Mouse (Mus musculus) MEL (cell line): ENCODE measurements around the gene Foxd2. TPM values are rescaled to one million over a fixed set of nuclear protein-coding genes. Genes with fewer than 3 reads are reported as not detected.

ENCODE experiments used
- DNase-seq: peaks from one replicate; pipeline ENCODE4 v3.0.0; 2011; ENCODE audit warnings: low read depth, low spot score
- H3K27ac ChIP-seq: 2 replicates; pipeline ENCODE4 v1.5.1; 2012; ENCODE audit warnings: low read depth, mild to moderate bottlenecking, control low read depth, low read length, moderate library complexity; ENCODE audit not compliant: control insufficient read depth
- H3K27me3 ChIP-seq, 2 experiments: fragments of 150-350 bp in 1 of 2; sonication (generic) in 1 of 2; 2 replicates each; pipeline ENCODE4 v1.6.1; 2012; ENCODE audit warnings: low read length in 2 of 2, mild to moderate bottlenecking in 2 of 2, improper control_type of control experiment in 1 of 2, moderate library complexity in 1 of 2; ENCODE audit not compliant: insufficient read depth in 2 of 2, control insufficient read depth in 1 of 2
- H3K36me3 ChIP-seq, 2 experiments: 2 replicates each; pipeline ENCODE4 v1.6.1; 2012 to 2014; ENCODE audit warnings: low read length in 2 of 2, improper control_type of control experiment in 1 of 2, inconsistent platforms in 1 of 2, mild to moderate bottlenecking in 1 of 2; ENCODE audit not compliant: insufficient read depth in 2 of 2, control insufficient read depth in 1 of 2
- H3K4me1 ChIP-seq, 2 experiments: fragments of 150-350 bp in 1 of 2; sonication (generic) in 1 of 2; 2 replicates each; pipeline ENCODE4 v1.6.1; 2012; ENCODE audit warnings: low read length in 2 of 2, improper control_type of control experiment in 1 of 2, mild to moderate bottlenecking in 1 of 2; ENCODE audit not compliant: insufficient read depth in 2 of 2, control insufficient read depth in 1 of 2
- H3K4me3 ChIP-seq, 2 experiments: fragments of 150-350 bp in 1 of 2; sonication (generic) in 1 of 2; 2 replicates each; pipeline ENCODE4 v1.5.1; 2012; ENCODE audit warnings: low read depth in 2 of 2, low read length in 2 of 2, mild to moderate bottlenecking in 2 of 2, moderate library complexity in 2 of 2, control low read depth in 1 of 2, improper control_type of control experiment in 1 of 2; ENCODE audit not compliant: control insufficient read depth in 1 of 2, insufficient read depth in 1 of 2
- H3K79me2 ChIP-seq: 2 replicates; pipeline ENCODE4 v1.6.1; 2012; ENCODE audit warnings: mild to moderate bottlenecking, low read length, moderate library complexity; ENCODE audit not compliant: control insufficient read depth, poor library complexity, insufficient read depth
- H3K9ac ChIP-seq: 2 replicates; pipeline ENCODE4 v1.6.1; 2012; ENCODE audit warnings: low read depth, mild to moderate bottlenecking, control low read depth, low read length, moderate library complexity; ENCODE audit not compliant: control insufficient read depth, poor library complexity, severe bottlenecking
- H3K9me3 ChIP-seq: fragments of 150-350 bp; sonication (generic); replicated peaks from 2 replicates; pipeline ENCODE4 v1.6.1; 2012; ENCODE audit warnings: mild to moderate bottlenecking, low read length, improper control_type of control experiment, moderate library complexity; ENCODE audit not compliant: insufficient read depth
- BHLHE40 ChIP-seq: IDR thresholded peaks from 2 replicates; pipeline ENCODE4 v1.6.1; 2012; ENCODE audit warnings: low read depth, mild to moderate bottlenecking, inconsistent platforms, low read length, improper control_type of control experiment, borderline replicate concordance
- CHD1 ChIP-seq: IDR thresholded peaks from 2 replicates; pipeline ENCODE4 v1.6.1; 2012; ENCODE audit warnings: low read depth, mild to moderate bottlenecking, inconsistent platforms, low read length, improper control_type of control experiment
- CHD2 ChIP-seq: IDR thresholded peaks from 2 replicates; pipeline ENCODE4 v1.6.1; 2011; ENCODE audit warnings: low read length, improper control_type of control experiment
- CTCF ChIP-seq, 3 experiments: IDR thresholded peaks in 2 of 3; conservative IDR thresholded peaks in 1 of 3; 2 replicates each; pipeline ENCODE4 v1.5.1; 2011 to 2012; ENCODE audit warnings: low read length in 3 of 3, low read depth in 2 of 3, mild to moderate bottlenecking in 2 of 3, improper control_type of control experiment in 1 of 3, inconsistent platforms in 1 of 3, mixed read lengths in 1 of 3, moderate library complexity in 1 of 3; ENCODE audit not compliant: control insufficient read depth in 1 of 3, insufficient read depth in 1 of 3, poor library complexity in 1 of 3, severe bottlenecking in 1 of 3
- ELF1 ChIP-seq: IDR thresholded peaks from 2 replicates; pipeline ENCODE4 v1.6.1; 2014; ENCODE audit warnings: low read depth, mild to moderate bottlenecking, inconsistent platforms, low read length, improper control_type of control experiment, moderate library complexity
- EP300 ChIP-seq, 2 experiments: IDR thresholded peaks; 2 replicates each; pipeline ENCODE4 v1.6.1; 2011; ENCODE audit warnings: improper control_type of control experiment in 2 of 2, low read length in 2 of 2, low read depth in 1 of 2, mild to moderate bottlenecking in 1 of 2
- ETS1 ChIP-seq: IDR thresholded peaks from 2 replicates; pipeline ENCODE4 v1.6.1; 2012; ENCODE audit warnings: low read depth, mild to moderate bottlenecking, inconsistent platforms, low read length, improper control_type of control experiment, moderate library complexity
- GABPA ChIP-seq: IDR thresholded peaks from 2 replicates; pipeline ENCODE4 v1.6.1; 2012; ENCODE audit warnings: low read depth, mild to moderate bottlenecking, inconsistent platforms, low read length, improper control_type of control experiment, moderate library complexity
- GATA1 ChIP-seq: IDR thresholded peaks from 2 replicates; pipeline ENCODE4 v1.6.1; 2011; ENCODE audit warnings: low read depth, low read length, improper control_type of control experiment
- HCFC1 ChIP-seq: IDR thresholded peaks from 2 replicates; pipeline ENCODE4 v1.6.1; 2012; ENCODE audit warnings: low read depth, mild to moderate bottlenecking, inconsistent platforms, low read length, improper control_type of control experiment, moderate library complexity
- MAFK ChIP-seq: IDR thresholded peaks from 2 replicates; pipeline ENCODE4 v1.6.1; 2011; ENCODE audit warnings: low read depth, mild to moderate bottlenecking, low read length, improper control_type of control experiment, borderline replicate concordance
- MEF2A ChIP-seq: IDR thresholded peaks from 2 replicates; pipeline ENCODE4 v1.6.1; 2014; ENCODE audit warnings: low read depth, mild to moderate bottlenecking, inconsistent platforms, low read length, improper control_type of control experiment; ENCODE audit not compliant: poor library complexity, insufficient replicate concordance, severe bottlenecking; ENCODE audit errors: extremely low read depth
- MXI1 ChIP-seq: IDR thresholded peaks from 2 replicates; pipeline ENCODE4 v1.6.1; 2011; ENCODE audit warnings: mild to moderate bottlenecking, low read depth, low read length, improper control_type of control experiment
- NELFE ChIP-seq: IDR thresholded peaks from 2 replicates; pipeline ENCODE4 v1.6.1; 2011; ENCODE audit warnings: low read depth, low read length, improper control_type of control experiment
- POLR2A ChIP-seq, 2 experiments: IDR thresholded peaks; 2 replicates each; pipeline ENCODE4 v1.6.1; 2011 to 2012; ENCODE audit warnings: low read length in 2 of 2, mild to moderate bottlenecking in 2 of 2, control low read depth in 1 of 2, improper control_type of control experiment in 1 of 2, low read depth in 1 of 2, moderate library complexity in 1 of 2; ENCODE audit not compliant: control insufficient read depth in 1 of 2, insufficient read depth in 1 of 2, poor library complexity in 1 of 2
- POLR2AphosphoS2 ChIP-seq: IDR thresholded peaks from 2 replicates; pipeline ENCODE4 v1.6.1; 2011; ENCODE audit warnings: low read length, improper control_type of control experiment
- POLR2AphosphoS5 ChIP-seq: IDR thresholded peaks from 2 replicates; pipeline ENCODE4 v1.6.1; 2012; ENCODE audit warnings: low read depth, borderline replicate concordance, mild to moderate bottlenecking, inconsistent platforms, low read length, moderate library complexity, mixed read lengths
- SIN3A ChIP-seq: IDR thresholded peaks from 2 replicates; pipeline ENCODE4 v1.6.1; 2012; ENCODE audit warnings: low read length, improper control_type of control experiment, inconsistent platforms
- SMC3 ChIP-seq: IDR thresholded peaks from 2 replicates; pipeline ENCODE4 v1.6.1; 2011; ENCODE audit warnings: low read depth, low read length, improper control_type of control experiment
- TAL1 ChIP-seq: IDR thresholded peaks from 2 replicates; pipeline ENCODE4 v1.6.1; 2012; ENCODE audit warnings: mild to moderate bottlenecking, inconsistent platforms, low read length, moderate library complexity, mixed read lengths
- TCF12 ChIP-seq: IDR thresholded peaks from 2 replicates; pipeline ENCODE4 v1.6.1; 2014; ENCODE audit warnings: low read depth, mild to moderate bottlenecking, inconsistent platforms, low read length, improper control_type of control experiment, moderate library complexity
- UBTF ChIP-seq: IDR thresholded peaks from 2 replicates; pipeline ENCODE4 v1.6.1; 2012; ENCODE audit warnings: low read depth, mild to moderate bottlenecking, inconsistent platforms, low read length, improper control_type of control experiment, moderate library complexity, borderline replicate concordance; ENCODE audit not compliant: insufficient read depth
- ZC3H11A ChIP-seq: IDR thresholded peaks from 2 replicates; pipeline ENCODE4 v1.6.1; 2012; ENCODE audit warnings: low read depth, mild to moderate bottlenecking, inconsistent platforms, low read length, improper control_type of control experiment
- ZKSCAN1 ChIP-seq: IDR thresholded peaks from 2 replicates; pipeline ENCODE4 v1.6.1; 2012; ENCODE audit warnings: low read depth, mild to moderate bottlenecking, inconsistent platforms, low read length, improper control_type of control experiment, moderate library complexity
- ZNF384 ChIP-seq: IDR thresholded peaks from 2 replicates; pipeline ENCODE4 v1.6.1; 2012; ENCODE audit warnings: low read depth, mild to moderate bottlenecking, inconsistent platforms, low read length, improper control_type of control experiment
- polyA plus RNA-seq, 2 experiments: library from polyadenylated mRNA; stranded (reverse) in 1 of 2; unstranded in 1 of 2; fragments of >175 nt in 1 of 2; fragments of >200 nt in 1 of 2; gene quantifications; 2 replicates each; pipeline versions ENCODE4 v1.2.1 to v1.2.4; 2012; ENCODE audit warnings: low replicate concordance in 2 of 2, low read depth in 1 of 2; ENCODE audit not compliant: insufficient read length in 2 of 2, insufficient read depth in 1 of 2, missing spikeins in 1 of 2
- total RNA-seq: library from RNA; depleted of rRNA; stranded (reverse); fragments of 300-350 nt; gene quantifications from 2 replicates; pipeline ENCODE4 v1.2.3, GENCODE M21; 2012

Foxd2 gene
- total and polyA plus RNA-seq, 3 experiments, result 0.73 to 1.1 TPM; not detected in 1

DNA sequence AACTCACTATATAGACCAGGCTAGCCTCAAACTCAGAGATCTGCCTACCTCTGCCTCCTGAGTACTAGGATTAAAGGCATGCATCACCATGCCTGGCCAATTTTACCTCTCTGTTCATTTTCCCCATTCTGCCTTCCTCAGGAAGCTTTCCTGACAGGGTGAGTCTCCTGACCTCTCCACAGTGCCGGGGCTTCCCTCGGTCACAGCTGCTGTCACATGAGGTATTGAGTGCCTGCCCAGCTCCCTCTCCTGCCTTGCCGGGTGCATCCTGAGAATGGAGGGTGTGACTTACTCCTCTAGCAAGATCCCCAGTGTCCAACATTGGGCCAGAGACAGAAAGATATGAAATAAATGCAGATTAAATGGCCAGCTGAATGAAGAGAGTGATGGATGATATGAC is 29.6 kb upstream of the Foxd2 start:
- Histone ChIP-seq H3K36me3 (no peaks in the 10 kb centered on the region), H3K4me3 (no peak overlapping the region), H3K4me1 (no peaks in the 10 kb centered on the region), H3K79me2 (no peaks in the 10 kb centered on the region), H3K9me3 (no peaks in the 10 kb centered on the region), H3K9ac (no peak overlapping the region), H3K27me3 (peaks cover 2 to 3% of the 10 kb centered on the region in 2 experiments; a peak in 2 of 4 replicates), H3K27ac (no peak overlapping the region)
- DNase-seq, result no peak
- TF ChIP-seq GATA1 (no peak), BHLHE40 (no peak), SMC3 (no peak), MXI1 (no peak), POLR2A (IDR thresholded peaks at IDR 0.05; ENCODE audit: control insufficient read depth in 1 of 2, insufficient read depth in 1 of 2, low read depth in 1 of 2, low read length in 2 of 2, poor library complexity in 1 of 2) (no peak), ELF1 (no peak), ZKSCAN1 (no peak), TCF12 (no peak), POLR2AphosphoS2 (no peak), HCFC1 (no peak)

DNA sequence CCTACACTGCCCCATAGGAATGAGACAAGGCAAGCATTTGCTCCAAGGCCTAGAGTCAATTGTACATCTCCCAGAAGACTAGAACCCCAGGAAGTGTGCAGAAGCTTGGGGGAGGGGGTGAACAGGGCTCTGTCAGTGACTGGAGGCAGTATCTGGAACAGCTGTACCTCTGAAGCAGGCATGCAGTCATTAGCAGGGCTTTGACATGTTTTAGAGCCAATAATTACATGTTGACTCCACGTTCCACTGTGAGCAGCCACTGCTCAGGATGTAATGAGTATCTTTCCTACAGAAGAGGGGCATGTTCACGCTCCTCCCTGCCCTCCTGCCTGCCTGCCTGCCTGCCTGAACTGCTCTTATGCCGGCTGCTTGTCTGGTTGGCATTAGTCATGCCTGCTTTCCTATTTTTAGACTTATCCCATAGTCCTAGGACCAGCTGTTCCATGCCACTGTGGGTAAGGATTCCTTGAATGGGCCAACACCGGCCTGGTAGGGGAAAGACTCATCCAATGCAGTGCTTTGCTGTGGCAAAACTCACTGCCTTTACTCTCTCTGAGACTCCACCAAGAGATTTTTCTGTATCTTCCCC is 28.9 kb upstream of the Foxd2 start:
- H3K36me3 ChIP-seq, result no peaks in the 10 kb centered on the region
- H3K9me3 ChIP-seq, result no peaks in the 10 kb centered on the region
- no peaks in the 10 kb centered on the region for H3K4me1 ChIP-seq
- H3K9ac ChIP-seq, result no peak overlapping the region
- no peak for DNase-seq
- H3K79me2 ChIP-seq, result no peaks in the 10 kb centered on the region
- TF ChIP-seq POLR2AphosphoS5 (no peak), GATA1 (no peak), HCFC1 (no peak), NELFE (no peak), MAFK (no peak), CHD1 (no peak), ELF1 (no peak), GABPA (no peak), ZKSCAN1 (no peak), MEF2A (no peak), ETS1 (no peak), SIN3A (no peak), CTCF (IDR thresholded peaks at IDR 0.05 in 2 of 3, conservative IDR thresholded peaks at IDR 0.05 in 1 of 3; ENCODE audit: control insufficient read depth in 1 of 3, insufficient read depth in 1 of 3, low read depth in 2 of 3, low read length in 3 of 3, poor library complexity in 1 of 3, severe bottlenecking in 1 of 3) (no peak), BHLHE40 (no peak), UBTF (no peak), TAL1 (no peak), ZC3H11A (no peak), EP300 (IDR thresholded peaks at IDR 0.05; ENCODE audit: low read depth in 1 of 2, low read length in 2 of 2) (no peak), CHD2 (no peak), ZNF384 (no peak)
- no peak overlapping the region for H3K27ac ChIP-seq
- H3K27me3 ChIP-seq, result peaks cover 2 to 3% of the 10 kb centered on the region in 2 experiments; a peak in 2 of 4 replicates
- H3K4me3 ChIP-seq, result no peak overlapping the region
